Mouse (Mus musculus) midbrain, embryonic 11.5 days (tissue): Measurements from ENCODE around the gene Gmeb1. TPM values are rescaled to one million over a fixed set of nuclear protein-coding genes. Genes with fewer than 3 reads are reported as not detected.
"Not testable (repeated sequence)": the region's sequence is repeated elsewhere in the genome, so short reads cannot be mapped to it uniquely, and the experiment has no call there.

Experiments used
- ATAC-seq: fragments of 200-750 bp; cut with Nextera tagmentation; 2 replicates; pipeline ENCODE4 v1.8.0; 2017; ENCODE audit warnings: moderate TSS enrichment, moderate library complexity; ENCODE audit not compliant: low FRiP score
- DNase-seq: peaks from one replicate; pipeline ENCODE4 v3.0.0; 2015; ENCODE audit warnings: low spot score; ENCODE audit errors: missing footprints
- H3K27ac ChIP-seq: fragments of 300-500 bp; sonication (generic); 2 replicates; pipeline ENCODE4 v1.5.1; 2014; ENCODE audit warnings: low read depth, low read length
- H3K27me3 ChIP-seq: fragments of 300-500 bp; sonication (generic); 2 replicates; pipeline ENCODE4 v1.6.1; 2014; ENCODE audit warnings: mild to moderate bottlenecking, low read length, moderate library complexity, mixed read lengths; ENCODE audit not compliant: control insufficient read depth, insufficient read depth
- H3K36me3 ChIP-seq: fragments of 300-500 bp; sonication (generic); 2 replicates; pipeline ENCODE4 v1.6.1; 2014; ENCODE audit warnings: mild to moderate bottlenecking, low read length, moderate library complexity, mixed read lengths; ENCODE audit not compliant: control insufficient read depth, insufficient read depth
- H3K4me1 ChIP-seq: fragments of 300-500 bp; sonication (generic); 2 replicates; pipeline ENCODE4 v1.6.1; 2014; ENCODE audit warnings: low read length; ENCODE audit not compliant: control insufficient read depth, insufficient read depth
- H3K4me2 ChIP-seq: fragments of 300-500 bp; sonication (generic); 2 replicates; pipeline ENCODE4 v1.6.1; 2014; ENCODE audit warnings: mild to moderate bottlenecking, moderate library complexity
- H3K4me3 ChIP-seq: fragments of 300-500 bp; sonication (generic); 2 replicates; pipeline ENCODE4 v1.5.1; 2014; ENCODE audit warnings: low read depth, low read length
- H3K9ac ChIP-seq: fragments of 300-500 bp; sonication (generic); 2 replicates; pipeline ENCODE4 v1.6.1; 2014; ENCODE audit warnings: low read length
- H3K9me3 ChIP-seq: fragments of 300-500 bp; sonication (generic); 2 replicates; pipeline ENCODE4 v1.6.1; 2016; ENCODE audit warnings: low read length; ENCODE audit not compliant: control insufficient read depth
- WGBS: fragments of 180-500 bp; shearing (Covaris S2); extraction: QIAGEN DNeasy Blood & Tissue Kit; methylation state at CpG from one replicate; pipeline ENCODE4 v1.1.7; 2014; 5-methylcytosine and 5-hydroxymethylcytosine counted together
- polyA plus RNA-seq: library from polyadenylated mRNA; unstranded; fragments of >200 nt; fragmentation: Nextera tagmentation; extraction: Ambion mirVana; gene quantifications from 2 replicates; pipeline ENCODE4 v1.2.1, GENCODE M21; 2014

The Gmeb1 gene
- polyA plus RNA-seq, 1 experiment from 2014 or later = 39.6 TPM

DNA sequence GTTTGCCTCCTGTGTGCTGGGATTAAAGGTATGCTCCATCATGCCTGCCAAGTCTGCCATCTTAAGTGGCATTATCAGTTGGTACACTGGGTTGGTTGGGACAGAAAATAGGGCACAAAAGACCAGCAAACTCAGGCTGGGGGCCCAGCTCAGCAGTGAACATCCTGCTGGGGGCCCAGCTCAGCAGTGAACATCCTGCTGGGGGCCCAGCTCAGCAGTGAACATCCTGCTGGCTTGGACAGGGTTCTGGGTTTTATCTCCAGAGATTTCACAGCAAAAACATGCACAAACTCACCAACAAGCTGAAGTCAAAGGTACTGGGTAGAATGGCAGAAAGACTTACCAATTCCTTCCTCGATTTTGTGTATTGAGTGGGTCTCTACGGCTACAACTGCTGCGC lies 15.8 kb downstream of the Gmeb1 start:
- WGBS = 94% methylated on average over 3 of the region's 3 CpGs
- H3K4me2 ChIP-seq = no peak overlapping the region
- no peak overlapping the region for H3K27ac ChIP-seq
- H3K4me3 ChIP-seq = no peak overlapping the region
- no peak for DNase-seq
- no peaks in the 10 kb centered on the region for H3K9me3 ChIP-seq
- peaks cover 9% of the 10 kb centered on the region; the same call in 1 of the 2 replicates for H3K36me3 ChIP-seq
- no peaks in the 10 kb centered on the region for H3K4me1 ChIP-seq
- no peaks in the 10 kb centered on the region for H3K27me3 ChIP-seq
- H3K9ac ChIP-seq = no peak overlapping the region
- no peak for ATAC-seq

DNA sequence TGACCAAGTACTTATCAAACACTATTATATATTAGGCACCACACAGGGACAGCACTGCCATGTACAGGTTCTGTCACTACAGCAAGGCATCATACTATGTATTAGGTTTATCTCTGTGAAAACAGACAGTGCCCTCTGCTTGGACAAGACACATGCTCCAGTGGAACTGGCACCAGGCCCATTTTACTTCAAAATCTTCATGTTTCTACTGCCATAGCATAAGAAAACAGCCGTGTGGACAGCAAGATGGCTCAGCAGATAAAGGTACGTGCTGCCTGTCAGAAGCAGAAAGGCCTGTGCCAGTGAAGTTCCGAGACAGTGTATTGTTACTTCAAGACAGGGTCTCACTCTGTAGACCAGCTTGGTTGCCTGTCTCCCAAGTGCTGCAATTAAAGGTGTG lies 20.2 kb downstream of the Gmeb1 start:
- Histone ChIP-seq H3K9me3 (no peaks in the 10 kb centered on the region), H3K4me3 (no peak overlapping the region), H3K4me1 (no peaks in the 10 kb centered on the region), H3K27ac (no peak overlapping the region), H3K4me2 (no peak overlapping the region), H3K9ac (no peak overlapping the region), H3K27me3 (no peaks in the 10 kb centered on the region), H3K36me3 (peaks cover 18% of the 10 kb centered on the region)
- no peak for DNase-seq
- 96% methylated on average over 3 of the region's 3 CpGs for WGBS
- ATAC-seq = no peak

DNA sequence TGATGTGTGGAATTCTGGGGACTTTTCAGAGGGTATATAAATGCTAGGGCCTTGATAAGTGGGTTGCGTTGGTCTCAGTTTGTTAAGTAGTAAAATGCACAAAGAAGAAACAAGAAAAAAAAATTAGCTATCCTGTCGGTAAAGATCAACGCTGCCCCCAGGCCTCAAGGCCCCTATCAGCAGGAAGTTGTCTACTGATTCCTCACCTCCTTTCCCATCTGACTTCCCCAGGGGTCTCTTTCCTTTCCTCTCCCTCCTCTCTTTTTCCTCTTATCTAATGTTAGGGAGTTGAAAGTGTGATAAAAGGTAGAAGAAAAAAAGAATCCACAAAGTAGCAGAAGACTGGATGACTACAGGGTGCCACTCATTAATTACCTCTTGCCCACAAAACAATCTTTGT lies 21.0 kb downstream of the Gmeb1 start:
- Histone ChIP-seq H3K36me3 (peaks cover 20% of the 10 kb centered on the region), H3K4me1 (no peaks in the 10 kb centered on the region)

DNA sequence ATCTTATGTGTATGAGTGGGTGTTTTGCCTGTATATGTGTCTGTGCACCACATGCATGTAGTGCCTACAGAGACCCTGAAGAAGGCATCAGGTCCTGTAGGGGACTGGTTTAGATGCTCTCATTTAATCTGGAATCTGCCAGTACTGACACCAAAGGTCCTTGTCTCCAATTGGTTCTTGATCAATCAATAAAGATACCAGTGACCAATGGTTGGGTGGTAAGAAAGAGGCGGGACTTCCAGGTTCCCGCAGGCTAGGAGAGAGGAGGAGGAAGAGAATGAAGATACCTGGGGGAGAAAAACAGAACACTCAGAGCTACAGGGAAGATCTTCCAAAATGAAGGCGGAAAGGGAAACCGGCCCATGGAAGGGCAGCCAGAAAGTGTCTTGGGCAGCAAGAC lies 23.0 kb downstream of the Gmeb1 start:
- WGBS = 90% methylated on average over 4 of the region's 4 CpGs
- DNase-seq = no peak
- H3K27me3 ChIP-seq = no peaks in the 10 kb centered on the region
- H3K36me3 ChIP-seq = peaks cover 20% of the 10 kb centered on the region
- no peak overlapping the region for H3K4me3 ChIP-seq
- no peaks in the 10 kb centered on the region for H3K4me1 ChIP-seq
- no peak overlapping the region for H3K4me2 ChIP-seq
- ATAC-seq = no peak
- no peak overlapping the region for H3K27ac ChIP-seq
- H3K9me3 ChIP-seq = no peaks in the 10 kb centered on the region
- no peak overlapping the region for H3K9ac ChIP-seq

More for the DNA sequence above, 21.0 kb downstream of the Gmeb1 start:
- H3K4me2 ChIP-seq = no peak overlapping the region
- H3K27ac ChIP-seq = no peak overlapping the region
- H3K9ac ChIP-seq = no peak overlapping the region
- H3K27me3 ChIP-seq = no peaks in the 10 kb centered on the region
- no peak for DNase-seq
- no peaks in the 10 kb centered on the region for H3K9me3 ChIP-seq
- ATAC-seq = no peak
- no peak overlapping the region for H3K4me3 ChIP-seq
- 89% methylated on average over 3 of the region's 3 CpGs for WGBS

DNA sequence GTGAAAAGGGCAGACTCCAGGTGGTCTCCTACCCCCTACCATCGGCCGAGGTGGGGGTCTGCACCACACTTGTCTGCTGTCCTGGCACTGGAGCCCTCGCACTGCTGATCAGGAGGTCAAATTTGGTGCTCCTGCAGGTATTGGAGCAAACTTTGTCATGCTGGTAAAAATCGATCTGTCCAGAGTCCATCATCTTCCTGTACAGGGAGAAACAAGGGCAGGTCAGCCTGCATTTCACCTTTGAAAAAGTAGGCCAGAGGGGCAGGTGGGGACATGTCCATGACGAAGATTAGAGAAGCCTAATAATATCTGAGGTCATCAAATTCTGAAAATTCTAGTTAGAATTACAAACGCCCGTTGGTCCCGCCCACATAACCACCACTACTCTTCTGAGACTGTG lies 26.7 kb downstream of the Gmeb1 start:
- H3K36me3 ChIP-seq = peaks cover 24% of the 10 kb centered on the region
- WGBS = 92% methylated on average over 8 of the region's 8 CpGs

DNA sequence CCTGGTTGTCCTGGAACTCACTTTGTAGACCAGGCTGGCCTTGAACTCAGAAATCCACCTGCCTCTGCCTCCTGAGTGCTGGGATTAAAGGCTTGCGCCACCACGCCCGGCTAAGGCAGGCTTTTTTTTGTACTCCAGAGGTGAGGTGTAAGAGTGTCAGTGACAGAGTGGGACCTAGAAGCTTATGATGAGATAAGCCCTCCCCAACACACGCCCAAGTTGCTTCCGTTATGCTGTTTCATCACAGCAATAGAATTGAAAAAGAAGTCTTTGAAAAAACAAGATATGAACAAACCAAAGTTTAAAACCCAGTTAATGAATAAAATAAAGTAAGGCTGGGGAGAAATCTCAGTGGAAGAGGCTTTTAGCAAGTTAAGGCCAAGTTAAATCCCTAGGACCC lies 31.0 kb downstream of the Gmeb1 start:
- Histone ChIP-seq H3K4me1 (no peaks in the 10 kb centered on the region), H3K9ac (no peak overlapping the region), H3K4me3 (no peak overlapping the region), H3K27me3 (no peaks in the 10 kb centered on the region), H3K36me3 (peaks cover 36% of the 10 kb centered on the region), H3K4me2 (no peak overlapping the region), H3K9me3 (no peaks in the 10 kb centered on the region), H3K27ac (no peak overlapping the region)
- ATAC-seq = no peak
- WGBS = 96% methylated on average over 5 of the region's 5 CpGs
- no peak for DNase-seq

More for the DNA sequence above, 26.7 kb downstream of the Gmeb1 start:
- H3K9me3 ChIP-seq = no peaks in the 10 kb centered on the region
- ATAC-seq = no peak
- no peaks in the 10 kb centered on the region for H3K4me1 ChIP-seq
- DNase-seq = no peak
- H3K27me3 ChIP-seq = no peaks in the 10 kb centered on the region
- no peak overlapping the region for H3K9ac ChIP-seq
- H3K27ac ChIP-seq = no peak overlapping the region
- H3K4me3 ChIP-seq = no peak overlapping the region
- H3K4me2 ChIP-seq = no peak overlapping the region

DNA sequence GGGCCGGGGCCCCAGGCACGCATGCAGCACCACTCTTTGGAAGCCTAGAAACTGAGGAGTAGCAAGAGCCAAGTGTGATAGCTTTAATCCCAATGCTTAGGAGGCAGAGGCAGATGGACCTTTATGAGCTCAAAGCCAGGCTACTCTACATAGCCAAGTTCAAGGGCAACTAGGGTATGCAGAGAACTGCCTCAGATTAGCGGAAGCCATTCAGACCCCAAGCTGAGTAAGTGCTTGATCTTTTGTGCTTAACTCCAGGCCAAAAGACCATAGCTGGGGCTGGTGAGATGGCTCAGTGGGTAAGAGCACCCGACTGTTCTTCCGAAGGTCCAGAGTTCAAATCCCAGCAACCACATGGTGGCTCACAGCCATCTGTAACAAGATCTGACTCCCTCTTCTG lies 39.4 kb downstream of the Gmeb1 start:
- H3K36me3 ChIP-seq = peaks cover 11% of the 10 kb centered on the region
- H3K9me3 ChIP-seq, H3K4me3 ChIP-seq, H3K9ac ChIP-seq, H3K4me1 ChIP-seq, H3K27me3 ChIP-seq, H3K4me2 ChIP-seq, H3K27ac ChIP-seq, ATAC-seq, DNase-seq: not testable (repeated sequence)
- 88% methylated on average over 5 of the region's 5 CpGs for WGBS

DNA sequence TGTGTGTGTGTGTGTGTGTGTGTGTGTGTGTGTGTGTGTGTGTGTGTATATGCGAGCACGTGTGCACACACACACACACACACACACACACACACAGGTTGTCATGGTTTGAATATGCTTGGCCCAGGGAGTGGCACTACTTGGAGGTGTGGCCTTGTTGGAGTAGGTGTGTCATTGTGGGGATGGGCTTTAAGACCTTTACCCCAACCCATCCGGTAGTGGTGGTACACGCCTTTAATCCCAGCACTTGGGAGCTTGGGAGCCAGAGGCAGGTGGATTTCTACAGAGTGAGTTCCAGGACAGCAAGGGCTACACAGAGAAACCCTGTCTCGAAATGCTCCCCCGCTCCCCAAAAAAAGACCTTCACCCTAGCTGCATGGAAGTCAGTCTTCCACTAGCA lies 43.0 kb downstream of the Gmeb1 start:
- not testable (repeated sequence) for H3K9ac ChIP-seq, H3K36me3 ChIP-seq, DNase-seq, ATAC-seq, H3K27me3 ChIP-seq, H3K4me2 ChIP-seq, H3K4me3 ChIP-seq, H3K9me3 ChIP-seq, H3K4me1 ChIP-seq, H3K27ac ChIP-seq
- 86% methylated on average over 6 of the region's 6 CpGs for WGBS

DNA sequence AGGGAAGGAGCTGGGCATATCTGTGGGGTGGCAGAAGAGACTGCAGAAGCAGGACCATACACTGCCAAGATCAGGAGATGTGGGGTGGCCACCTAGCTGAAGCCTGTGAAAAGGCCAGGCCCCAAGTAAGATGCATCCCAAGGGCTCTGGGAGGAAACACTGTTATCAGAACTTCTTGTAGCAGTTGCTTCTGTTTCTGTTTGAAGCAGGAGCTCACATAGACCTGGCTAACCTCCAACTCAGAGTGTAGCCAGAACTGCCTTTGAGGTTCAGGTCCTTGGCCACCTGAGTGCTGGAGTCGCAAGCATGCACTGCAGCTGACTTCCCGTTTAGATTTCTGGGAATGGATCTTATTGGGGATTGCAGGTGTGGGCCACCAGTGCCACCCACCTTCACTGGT lies 43.6 kb downstream of the Gmeb1 start:
- no peak for ATAC-seq
- H3K9ac ChIP-seq = no peak overlapping the region
- H3K27ac ChIP-seq = no peak overlapping the region
- H3K36me3 ChIP-seq = no peaks in the 10 kb centered on the region
- no peak overlapping the region for H3K4me3 ChIP-seq
- H3K4me2 ChIP-seq = no peak overlapping the region
- 81% methylated on average over 2 of the region's 2 CpGs for WGBS
- no peaks in the 10 kb centered on the region for H3K27me3 ChIP-seq
- no peak for DNase-seq
- no peaks in the 10 kb centered on the region for H3K4me1 ChIP-seq
- H3K9me3 ChIP-seq = no peaks in the 10 kb centered on the region

DNA sequence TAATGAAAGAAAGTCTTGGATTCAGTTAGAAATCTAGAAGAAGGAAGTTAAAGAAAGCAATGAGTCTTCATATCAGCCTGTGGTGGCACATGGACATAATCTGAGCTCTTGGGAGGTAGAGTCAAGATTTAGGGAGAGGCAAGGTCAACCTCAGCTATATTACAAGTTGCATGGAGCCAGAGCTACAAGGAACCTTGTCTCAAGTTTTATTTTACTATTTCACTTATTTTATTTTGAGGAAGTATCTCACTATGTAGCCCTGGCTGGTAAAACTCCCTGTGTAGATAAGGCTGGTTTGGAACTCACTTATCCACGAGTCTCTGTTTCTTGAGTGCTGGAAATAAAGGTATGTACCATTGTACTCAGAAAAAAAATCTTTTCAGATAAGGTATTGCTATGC lies 44.8 kb downstream of the Gmeb1 start:
- H3K4me2 ChIP-seq = no peak overlapping the region
- no peak overlapping the region for H3K9ac ChIP-seq
- H3K27ac ChIP-seq = no peak overlapping the region
- no peak for DNase-seq
- H3K9me3 ChIP-seq = no peaks in the 10 kb centered on the region
- H3K36me3 ChIP-seq = no peaks in the 10 kb centered on the region
- no peak for ATAC-seq
- H3K4me1 ChIP-seq = no peaks in the 10 kb centered on the region
- H3K4me3 ChIP-seq = no peak overlapping the region
- H3K27me3 ChIP-seq = no peaks in the 10 kb centered on the region
- WGBS = 73% methylated on average over 1 of the region's 1 CpGs
